Mouse (Mus musculus): ENCODE data around the gene Kdm4a.

Gene Kdm4a

DNA sequence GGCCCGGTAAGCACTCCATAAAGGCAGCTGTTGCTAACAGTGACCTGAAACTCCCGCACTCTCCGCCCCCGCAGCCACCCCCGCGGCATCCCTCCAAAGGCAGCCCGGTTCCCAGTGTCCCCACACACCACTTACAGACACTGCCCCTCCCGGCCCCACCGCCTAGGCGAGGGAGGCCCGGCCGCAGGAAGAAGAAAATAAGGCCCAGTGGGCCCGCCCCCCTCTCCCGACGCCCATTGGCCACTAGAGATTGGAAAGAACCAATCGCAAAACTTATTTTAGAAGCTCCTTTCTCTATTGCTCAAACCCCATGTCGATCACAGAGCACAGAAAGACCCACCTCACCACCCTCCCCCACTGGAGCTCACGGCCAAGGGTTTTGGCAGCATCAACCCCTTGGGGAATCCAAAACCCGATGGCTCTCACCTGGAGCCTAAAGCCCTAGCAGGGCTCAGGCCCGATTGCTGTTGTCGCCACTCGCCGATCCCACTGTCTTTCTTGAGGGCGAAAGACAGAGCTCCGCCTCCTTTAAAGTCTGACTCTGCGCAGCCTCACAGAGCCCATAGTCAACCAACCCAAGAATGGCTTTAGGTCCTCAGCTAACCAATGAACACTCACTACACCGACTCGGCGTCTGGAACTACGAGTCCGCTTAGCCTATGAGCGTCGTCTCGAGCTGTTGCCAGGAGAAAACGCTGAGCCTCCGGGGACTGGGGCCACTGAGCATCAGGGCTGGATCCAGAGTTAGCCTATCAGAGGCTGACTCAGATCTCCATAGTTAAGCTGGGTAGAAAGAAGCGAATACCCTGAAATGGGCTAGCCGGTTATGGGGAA lies at the start of gene Kdm4a:
Gene Kdm4a (minus strand): TSS at position 577 of the 834 bp plus-strand sequence.
- DNase-seq (ENCODE audit: low spot score in 2 of 2) = peak; percentile 97 to 98

DNA sequence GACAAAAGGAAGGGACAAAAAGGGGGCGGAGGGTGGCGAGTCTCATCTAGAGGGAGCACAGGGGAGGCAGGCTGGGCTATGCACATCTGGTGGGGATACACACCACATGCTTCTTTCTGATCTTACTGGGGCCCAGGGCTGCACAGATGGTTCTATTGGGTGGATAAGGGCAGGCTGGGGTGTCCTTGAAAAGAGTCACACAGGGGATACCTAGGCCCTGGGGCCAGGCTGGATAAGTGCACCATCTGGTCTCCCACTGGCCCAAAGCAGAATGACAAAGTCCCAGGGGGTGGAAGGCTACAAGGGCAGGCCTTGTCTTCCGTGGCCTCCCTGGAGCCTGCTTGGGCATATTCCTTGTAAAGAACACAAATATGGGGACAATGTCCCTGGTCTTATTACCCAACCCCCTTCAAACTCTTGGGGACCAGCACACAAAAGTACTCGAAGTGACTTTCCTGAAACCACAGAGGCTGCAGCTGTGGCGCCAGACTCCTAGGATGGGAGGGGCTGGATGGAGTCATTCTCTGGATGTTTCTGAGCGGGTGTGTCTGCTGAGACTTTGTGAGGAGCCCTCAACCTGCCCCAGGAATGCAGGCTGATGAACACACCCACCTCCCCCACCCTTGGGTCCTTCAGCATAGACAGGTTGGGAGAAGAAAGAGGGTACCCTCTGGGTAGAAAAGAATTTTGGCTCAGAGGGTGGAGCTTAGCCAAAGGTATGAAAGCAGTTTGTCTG lies 49.4 kb upstream of the Kdm4a start:
- DNase-seq (ENCODE audit: low spot score in 2 of 2) = no peak

DNA sequence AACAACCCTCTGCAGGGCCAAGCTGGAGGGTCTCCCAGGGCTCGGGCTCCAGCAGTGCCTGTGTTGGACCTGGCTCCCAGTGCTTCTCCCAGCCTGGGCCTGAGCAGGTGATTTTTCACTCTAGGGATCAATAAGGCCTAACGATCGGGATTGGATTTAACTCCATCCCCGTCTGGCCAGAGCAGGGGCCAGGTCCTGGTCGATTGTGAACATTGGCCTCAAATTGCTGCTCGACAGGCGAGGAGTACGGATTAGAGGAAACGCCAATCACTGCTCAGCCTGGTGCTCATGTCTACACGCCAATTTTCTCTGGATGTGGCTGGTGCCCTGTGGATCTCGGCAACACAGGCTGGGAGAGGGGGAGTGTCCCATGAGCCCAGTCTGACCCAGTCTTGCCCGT lies 47.6 kb upstream of the Kdm4a start:
- no peak for DNase-seq (ENCODE audit: low spot score in 2 of 2)

DNA sequence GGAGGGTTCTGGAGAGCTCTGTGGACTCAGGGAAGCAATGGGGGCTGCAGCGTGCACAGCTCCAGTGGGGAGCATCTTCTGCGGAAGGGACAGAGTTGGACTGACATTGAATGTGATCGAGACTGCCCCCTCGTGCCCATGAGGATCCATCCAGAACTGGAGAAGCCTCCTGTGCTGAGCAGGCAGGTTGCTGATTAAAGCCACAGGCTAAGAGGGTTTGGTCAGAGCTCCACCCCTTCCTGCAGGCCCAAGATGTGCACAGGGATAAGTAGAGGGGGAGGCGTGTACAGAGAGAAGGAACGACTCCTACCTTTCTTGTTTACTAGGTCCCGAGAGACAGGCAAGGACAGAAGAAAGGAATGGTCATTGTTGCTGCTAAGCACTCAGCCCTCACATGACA lies 41.4 kb upstream of the Kdm4a start:
- no peak for DNase-seq (ENCODE audit: low spot score in 2 of 2)

DNA sequence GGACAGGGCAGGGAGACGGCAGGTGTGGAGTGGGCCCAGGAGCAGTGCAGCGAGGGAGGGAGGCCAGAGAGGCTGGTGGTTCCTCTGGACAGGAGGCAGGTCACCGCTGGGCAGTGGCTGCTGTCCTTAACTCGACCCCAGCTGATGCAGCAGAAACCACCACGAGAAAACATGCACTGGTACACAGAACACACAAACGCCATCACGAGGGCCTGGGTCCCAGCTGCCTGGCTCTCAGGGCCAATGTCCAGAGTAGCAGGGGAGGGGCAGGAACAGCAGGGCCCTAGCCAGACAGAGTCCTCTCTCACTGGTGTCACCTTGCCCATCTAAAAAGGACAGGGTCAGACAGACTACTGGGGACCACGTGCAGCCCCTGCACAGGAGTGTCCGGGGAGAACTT lies 40.9 kb upstream of the Kdm4a start:
- DNase-seq (ENCODE audit: low spot score in 2 of 2) = no peak

DNA sequence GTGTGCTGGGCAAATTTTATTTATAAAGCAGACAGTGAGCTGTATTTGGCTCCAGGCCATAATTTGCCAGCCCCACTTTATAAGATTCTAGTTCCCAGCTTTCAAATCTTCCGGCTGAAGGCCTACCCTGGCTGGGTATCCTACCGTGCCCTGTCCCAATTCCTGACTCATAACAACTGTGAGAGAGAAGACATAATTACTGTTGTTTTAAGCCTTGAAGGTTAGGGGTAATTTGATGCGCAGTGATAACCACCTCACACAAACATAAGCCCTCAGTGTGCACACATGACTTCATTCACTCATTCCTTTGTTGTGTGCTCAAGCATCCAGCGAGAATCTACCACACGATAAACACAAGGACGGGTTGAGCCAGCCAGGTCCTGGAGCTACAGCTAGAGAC lies 39.6 kb upstream of the Kdm4a start:
- DNase-seq (ENCODE audit: low spot score in 2 of 2) = no peak

DNA sequence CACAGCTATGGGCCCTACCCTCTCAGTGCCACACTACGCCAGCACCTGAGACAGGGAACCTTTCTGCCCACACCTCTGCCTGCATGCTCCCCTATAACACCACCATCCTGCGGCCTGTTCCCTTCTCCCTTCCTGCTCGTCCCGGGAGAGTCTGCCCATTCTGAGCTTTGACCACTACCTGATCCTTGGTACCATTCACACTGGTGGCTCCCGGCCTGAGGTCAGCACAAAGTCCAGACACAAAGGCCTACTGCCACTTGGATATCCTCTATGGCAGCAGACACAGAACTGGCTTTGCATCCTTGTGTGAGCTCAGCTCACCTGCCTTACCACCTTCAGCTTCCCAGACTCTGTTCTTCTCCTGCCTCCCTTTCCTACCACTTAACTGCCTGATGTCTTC lies 38.7 kb upstream of the Kdm4a start:
- no peak for DNase-seq (ENCODE audit: low spot score in 2 of 2)

DNA sequence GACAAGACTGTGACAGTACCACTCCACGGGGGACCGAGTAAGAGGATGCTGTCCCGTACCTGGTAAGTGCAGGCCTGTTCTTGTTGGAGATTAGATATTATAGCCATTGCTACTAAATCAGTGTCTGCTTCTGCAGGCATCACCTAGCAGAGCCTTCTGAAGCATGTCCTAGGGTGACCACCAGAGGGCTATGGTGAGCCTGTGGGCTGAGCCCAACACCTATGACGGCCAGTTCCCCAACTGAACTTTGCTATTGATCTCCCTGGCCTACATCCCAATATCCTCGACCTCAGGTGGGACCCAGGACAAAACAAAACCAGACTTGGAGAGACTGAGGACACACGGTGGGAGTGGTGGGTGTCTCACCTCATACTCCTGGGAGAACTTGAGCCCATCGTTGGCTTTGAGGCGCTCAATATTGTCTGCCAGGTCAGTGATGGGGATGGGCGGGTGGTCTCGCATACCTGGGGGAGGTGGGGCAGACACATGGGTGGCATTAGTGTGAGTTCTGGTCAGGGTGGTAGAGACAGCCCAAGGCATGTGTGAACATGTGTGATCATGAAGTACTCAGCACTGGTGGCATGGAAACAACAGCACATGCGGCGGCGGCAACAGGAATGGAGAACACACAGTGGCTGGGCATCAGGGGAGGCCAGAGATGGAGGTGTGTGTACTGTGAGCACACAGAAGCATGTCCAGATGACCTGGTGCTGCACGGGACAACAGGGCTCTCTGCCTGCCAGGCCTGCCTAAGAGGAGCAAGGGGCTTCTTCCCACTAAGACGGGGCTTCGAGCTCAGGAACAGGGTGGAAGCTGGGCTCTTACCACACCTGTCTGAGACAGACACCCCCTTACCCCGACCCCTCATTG lies 37.1 kb upstream of the Kdm4a start:
- peak; percentile 59 to 73 for DNase-seq (ENCODE audit: low spot score in 2 of 2)

DNA sequence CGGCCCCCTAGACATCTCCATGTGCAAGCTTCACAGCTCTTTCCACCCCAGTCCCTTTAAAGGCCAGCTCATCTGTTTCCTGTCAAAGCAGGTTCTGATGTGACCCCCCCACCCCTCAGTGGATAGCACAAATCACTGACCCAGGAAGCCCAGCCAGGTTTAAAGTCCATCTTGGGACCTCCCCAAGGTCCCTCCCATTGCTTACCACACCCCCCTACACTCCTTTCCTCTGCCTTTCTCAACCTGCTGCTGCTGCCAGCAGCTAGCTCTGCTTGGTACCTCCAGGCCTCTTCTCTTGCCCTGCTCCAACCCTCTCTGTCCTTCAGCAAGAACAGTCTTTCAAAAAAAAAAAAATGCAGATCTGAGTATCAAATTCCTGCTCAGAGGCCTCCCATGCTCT lies 35.0 kb upstream of the Kdm4a start:
- no peak for DNase-seq (ENCODE audit: low spot score in 2 of 2)

DNA sequence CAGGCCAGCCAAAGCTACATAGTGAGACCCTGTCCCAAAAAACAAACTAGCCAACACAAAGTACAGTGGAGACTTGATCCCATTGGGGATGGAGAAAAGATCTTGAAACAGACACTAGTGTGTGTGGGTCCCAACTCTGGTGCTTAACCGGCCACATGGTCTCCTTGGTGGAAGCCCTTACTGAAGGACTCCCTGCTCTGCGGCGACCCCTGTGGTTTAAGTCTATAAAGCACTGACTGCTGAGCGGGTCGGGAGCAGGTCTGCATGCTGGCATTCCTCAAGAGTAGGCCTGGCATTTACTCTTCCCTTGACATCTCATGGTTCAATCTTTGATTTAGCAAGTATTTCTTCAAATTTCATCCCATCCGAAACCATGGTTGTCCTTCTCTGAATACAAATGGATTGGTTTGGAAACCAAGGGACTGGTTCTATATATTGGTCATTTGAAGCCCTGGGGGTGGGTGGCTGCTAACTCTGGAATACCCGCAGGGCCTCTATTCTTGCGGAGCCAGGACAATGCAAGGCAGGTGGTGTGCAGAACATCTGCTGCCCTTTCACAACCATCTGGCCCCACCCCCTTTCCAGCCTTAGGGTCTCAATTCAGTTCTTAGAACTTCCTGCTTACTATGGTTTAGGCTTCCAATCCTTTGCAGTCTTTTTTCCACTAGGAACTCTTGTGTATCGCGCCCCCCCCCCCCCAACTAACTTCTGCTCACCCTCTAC lies 27.2 kb upstream of the Kdm4a start:
- DNase-seq (ENCODE audit: low spot score in 2 of 2) = no peak

DNA sequence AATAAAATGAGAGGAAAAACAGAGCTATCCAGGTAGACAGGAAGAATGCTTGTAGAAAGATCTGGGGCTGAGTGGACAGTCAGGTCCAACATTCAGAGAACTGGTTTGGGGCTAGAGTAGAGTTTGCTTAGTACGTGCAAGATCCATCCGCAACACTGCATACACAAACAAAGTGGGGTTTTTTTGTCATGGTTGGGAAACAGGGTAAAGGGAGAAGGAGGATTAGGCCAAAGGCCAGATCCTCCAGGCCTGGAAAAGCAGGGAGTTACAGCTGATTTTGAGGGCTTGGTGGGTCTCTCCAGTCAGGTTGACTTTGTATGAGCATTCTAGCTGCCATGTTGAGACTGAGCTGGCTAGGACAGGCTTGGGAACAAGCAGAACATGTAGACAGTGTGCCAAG lies 26.1 kb upstream of the Kdm4a start:
- no peak for DNase-seq (ENCODE audit: low spot score in 2 of 2)

DNA sequence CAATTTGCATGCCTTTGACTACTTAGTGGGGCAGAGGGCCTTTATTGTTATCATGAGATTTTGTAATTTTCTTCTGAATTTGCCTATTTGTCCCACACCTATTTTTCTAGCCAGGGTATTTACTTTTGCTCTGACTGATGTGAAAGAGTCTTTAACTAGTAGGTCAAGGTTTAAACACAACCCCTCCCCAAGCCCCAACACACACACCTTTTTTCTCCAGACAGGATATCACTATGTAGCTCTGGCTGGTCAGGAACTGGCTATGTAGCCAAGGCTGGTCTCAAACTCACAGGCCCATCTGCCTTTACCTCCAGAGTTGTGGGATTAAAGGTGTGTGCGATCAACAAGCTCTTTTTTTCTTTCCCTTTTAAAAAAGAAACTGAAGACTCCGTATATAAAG lies 19.2 kb upstream of the Kdm4a start:
- no peak for DNase-seq (ENCODE audit: low spot score in 2 of 2)

DNA sequence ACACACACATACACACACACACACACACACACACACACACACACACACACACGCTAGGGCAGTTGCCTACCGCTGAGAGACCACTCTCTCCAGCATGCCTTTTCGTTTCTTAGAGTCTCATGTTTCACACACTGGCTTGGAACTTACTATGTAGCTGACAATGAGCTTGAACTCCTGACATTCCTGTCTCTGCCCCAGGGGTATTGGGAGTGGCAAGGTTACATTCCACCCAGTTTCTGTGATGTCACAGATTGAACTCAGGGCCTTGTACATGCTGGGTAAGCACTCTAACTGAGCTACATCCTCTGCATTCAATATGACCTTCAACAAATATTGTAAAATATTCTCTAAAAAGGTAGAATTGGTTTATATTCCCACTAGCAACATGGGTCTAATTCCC lies 18.8 kb upstream of the Kdm4a start:
- DNase-seq (ENCODE audit: low spot score in 2 of 2) = no peak

DNA sequence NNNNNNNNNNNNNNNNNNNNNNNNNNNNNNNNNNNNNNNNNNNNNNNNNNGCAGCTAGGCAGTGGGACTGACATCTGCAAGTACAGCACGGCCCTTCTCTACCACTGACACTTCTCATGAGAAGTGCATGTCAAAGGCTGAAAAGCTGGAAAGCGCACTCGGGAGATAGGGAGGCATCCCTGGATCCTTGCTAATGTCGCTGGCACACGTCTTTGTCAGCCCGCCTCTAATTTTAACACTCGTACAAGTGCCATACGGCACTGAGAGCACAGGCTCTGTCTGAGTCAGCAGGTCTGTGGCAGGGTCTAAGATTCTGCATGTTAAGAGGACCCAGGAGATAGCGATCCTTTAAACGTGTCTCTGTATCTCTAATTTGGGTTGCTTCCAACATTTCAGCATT lies 16.3 kb upstream of the Kdm4a start:
- no peak for DNase-seq (ENCODE audit: low spot score in 2 of 2)

DNA sequence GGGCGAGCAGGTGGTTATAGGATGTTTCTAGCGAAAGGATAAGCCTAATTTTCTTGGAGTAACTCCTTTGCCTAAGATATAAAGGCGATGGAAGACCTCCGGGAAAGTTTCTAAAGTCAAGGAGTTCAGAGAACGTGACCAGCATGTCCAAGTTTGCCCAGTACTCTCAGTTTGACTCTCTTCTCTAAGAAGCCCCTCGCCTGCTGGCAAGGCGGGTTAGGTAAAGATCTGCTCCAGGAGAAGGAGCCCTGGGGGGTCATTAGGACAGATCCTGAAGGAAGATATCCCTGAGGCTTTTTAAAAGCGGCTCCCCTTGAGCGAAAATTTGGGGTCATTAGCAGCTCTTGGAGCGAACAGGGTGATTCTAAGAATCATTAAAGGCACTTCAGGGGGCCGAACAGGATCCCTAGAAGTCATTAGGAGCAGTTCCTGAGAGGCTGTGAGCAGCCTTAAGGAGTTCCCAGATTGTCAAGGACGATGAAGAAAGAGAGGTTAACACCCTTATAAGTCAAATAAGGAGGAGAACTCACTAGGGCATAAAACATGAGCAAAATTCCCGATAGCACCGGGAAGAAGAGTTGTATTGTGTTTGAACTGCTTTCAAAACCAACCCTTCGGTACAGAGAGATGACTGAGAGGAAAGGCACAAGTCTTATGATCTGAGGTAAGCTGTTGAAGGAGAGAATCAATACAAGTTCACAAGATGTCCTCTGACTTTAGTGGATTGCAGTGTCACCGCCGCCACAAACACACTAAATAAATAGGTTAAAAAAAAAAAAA lies 648 bp upstream of the Kdm4a start:
- no peak for DNase-seq (ENCODE audit: low spot score in 2 of 2)

DNA sequence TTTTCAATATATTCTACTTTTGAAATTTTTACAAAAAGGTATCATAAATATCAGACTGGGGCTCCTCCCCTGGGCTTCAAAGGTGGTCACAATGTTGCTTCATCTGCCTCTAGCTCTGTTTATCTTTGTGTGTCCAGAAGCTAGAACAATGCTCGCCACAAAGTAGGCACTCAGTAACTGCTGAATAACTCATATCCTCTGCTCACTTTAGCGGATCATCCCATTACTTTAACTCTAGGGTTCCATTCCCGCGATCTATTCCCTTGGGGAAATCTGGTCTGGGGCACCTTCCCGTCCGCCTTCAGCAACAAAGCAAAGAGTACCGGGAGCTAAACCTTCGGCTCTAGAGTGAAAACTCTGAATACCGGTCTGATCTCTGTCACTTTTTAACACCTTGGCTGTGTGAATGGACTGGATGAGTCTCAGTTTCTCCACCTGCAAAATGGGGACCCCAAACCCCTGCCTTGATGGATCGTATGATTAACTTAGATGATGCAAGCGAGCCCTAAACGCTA lies 834 bp downstream of the Kdm4a start:
- DNase-seq (ENCODE audit: low spot score in 2 of 2) = no peak

DNA sequence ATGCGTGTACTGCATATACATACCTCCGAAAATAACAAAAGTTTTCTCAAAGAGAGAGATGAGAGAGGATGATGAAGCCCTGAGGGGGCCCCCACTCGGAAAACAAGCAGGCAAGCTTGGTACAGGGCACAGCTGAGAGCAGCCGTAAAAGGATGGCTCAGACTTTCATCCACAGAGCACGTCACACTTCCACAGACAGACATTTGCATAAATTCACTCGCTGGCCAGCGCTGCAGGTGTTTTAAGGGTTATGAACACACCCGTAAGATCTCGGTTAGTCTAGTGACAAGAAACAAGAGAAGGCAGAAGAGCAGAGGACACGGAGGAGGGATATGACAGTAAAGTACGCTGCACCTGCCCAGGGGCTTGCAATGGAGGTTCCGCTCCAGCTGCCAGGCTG lies 7.4 kb downstream of the Kdm4a start:
- no peak for DNase-seq (ENCODE audit: low spot score in 2 of 2)

DNA sequence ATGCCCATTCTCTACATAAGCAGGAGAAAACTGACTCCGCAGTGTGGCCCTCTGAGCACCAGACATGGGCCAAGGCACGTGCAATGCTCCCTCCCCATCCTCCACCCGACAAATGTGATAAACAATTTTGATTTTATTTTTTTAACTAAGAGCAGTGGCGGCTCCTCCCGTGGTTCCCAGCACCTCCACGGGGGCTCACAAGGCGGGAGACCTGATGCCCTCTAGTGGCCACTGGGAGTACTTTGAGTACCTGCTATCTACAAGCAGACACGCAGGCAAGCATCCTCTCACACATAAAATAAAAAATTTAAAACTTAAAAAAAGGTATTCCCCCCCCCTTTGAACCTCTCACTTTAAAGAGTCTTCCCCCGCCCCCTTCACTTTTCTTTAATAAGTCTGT lies 8.8 kb downstream of the Kdm4a start:
- DNase-seq (ENCODE audit: low spot score in 2 of 2) = no peak

DNA sequence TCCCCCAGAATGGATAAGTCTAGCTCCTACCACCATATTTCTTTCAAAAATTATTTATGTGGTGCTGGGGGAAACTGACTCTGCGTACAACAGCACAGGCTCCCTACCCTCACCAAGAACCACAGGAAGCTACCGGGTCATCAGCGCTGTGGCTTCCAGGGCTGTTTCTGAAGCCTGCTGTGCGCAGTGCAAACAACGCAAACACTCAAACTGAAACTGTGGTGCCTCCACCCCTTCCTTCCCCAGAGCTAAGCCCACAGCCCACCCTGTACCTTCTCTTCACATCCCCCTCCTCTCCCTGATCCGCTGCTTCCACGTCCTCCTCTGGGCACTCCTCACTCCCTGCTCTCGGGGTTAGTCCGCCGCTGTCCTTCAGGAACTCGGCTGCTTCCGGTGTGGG lies 17.7 kb downstream of the Kdm4a start:
- DNase-seq (ENCODE audit: low spot score in 2 of 2) = no peak

DNA sequence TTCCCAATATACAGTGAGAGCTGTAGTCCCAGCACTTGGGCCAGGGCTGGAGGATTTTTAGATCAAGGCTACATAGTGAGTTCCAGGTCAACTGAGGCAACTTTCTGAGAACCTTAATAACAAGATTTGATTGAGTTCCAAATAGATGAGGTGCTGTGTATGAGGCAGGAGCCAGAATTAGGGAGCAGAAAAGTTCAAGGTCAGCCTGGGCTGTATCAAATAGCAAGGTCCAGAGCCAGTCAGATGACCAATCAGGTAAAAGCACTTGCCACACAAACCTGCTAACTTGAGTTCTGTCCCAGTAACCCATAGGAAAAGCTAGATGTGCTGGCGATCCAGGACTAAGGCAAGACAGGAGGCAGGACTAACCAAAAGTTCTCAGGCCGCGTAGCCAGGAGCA lies 22.2 kb downstream of the Kdm4a start:
- DNase-seq (ENCODE audit: low spot score in 2 of 2) = no peak

DNA sequence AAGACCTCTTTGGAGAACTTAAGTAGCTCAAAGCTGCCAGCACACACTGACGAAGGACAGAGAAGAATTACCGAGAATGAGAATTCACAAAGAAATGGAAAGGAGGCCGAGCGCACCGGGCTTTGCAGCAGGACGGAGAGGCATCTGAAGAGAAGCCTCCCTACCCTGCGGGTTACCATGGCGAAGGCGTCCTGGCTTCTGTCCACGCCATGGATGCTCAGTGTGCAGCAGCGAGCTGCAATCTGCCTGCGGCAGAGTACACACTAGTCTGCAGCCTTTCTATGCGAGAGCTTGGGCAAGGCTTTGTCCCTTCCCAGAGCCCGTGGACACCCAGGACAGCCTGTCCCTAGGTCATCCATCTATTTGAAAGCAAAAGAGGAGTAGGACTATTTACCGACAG lies 23.3 kb downstream of the Kdm4a start:
- no peak for DNase-seq (ENCODE audit: low spot score in 2 of 2)
